Mouse (Mus musculus) induced T-regulatory cell, adult 2 months (primary cell): ENCODE data around the gene Pabpc6.

Experiments
- DNase-seq: peaks from one replicate; pipeline ENCODE4 v3.0.0-alpha.2; 2012; ENCODE audit warnings: low read depth

Gene Pabpc6

DNA sequence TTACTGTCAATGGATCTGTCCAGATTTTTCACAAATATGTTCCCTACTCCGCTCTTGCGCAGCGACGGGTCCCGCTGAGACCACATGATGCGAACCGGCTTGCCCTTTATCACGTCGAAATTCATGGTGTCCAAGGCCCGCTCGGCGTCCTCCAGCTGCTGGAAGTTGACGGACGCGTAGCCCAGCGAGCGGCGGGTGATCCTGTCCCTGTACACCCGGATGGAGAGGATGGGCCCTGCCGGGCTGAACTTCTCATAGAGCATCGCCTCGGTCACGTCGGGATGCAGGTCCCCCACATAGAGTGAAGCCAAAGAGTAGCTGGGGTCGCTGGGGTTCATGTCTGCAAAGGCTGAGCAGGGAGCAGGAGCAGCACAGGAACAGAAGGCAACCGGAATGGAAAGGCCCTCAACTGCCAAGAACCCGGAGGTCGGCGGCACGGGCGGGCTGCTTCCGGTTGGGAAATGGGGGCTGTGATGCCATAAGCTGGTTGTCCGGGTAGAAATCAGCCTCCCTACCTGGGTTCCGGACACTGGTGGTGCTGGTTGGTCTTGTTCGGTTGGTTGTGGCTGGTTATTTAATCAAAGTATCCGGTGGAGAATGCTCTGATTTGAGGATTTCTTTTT, at the start of gene Pabpc6:
Gene Pabpc6 (minus strand): TSS at position 435 of the 623 bp plus-strand sequence.
- no peak for DNase-seq

DNA sequence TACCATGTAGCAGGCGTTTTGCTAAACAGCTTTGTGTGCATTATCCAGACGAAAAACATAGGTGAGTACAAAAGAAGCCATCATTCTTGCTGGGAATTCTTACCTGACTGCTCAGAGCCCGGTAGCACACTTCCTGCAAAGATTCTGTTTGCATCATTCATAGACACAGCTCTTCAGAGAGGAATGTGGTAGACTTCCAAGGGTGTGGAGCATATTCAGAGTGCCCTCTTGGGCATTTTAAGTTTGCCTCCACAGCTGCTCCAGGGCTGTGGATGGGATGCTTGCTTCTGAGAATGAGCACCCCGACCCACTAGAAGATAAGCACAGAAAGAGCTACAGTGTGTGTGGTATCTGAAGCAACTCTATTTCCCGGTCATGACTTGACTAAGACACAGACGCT, 41.4 kb upstream of the Pabpc6 start:
- no peak for DNase-seq

- DNase-seq: no peak
Observed at GRCm38 (mm10) chr17:9708888-9709287, 39.4 kb upstream of the Pabpc6 start.

DNA sequence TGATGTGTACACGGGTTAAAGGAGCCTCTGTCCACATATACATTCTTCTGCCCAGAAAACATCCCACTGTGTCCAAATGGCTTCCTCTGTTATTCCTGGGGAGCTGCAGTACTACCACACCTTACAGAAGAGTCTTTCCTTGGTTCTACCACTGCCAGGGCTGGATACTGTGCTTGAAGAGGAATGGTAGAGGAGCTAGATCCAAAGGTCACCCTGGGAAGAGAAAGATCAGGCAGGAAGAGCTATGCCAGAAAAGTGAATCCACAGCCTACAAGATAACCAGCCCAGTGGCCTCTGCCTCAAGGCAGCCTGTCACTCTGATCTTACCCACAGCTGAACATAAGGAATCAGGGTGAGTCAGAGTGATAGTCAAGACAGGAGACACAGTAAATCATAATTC, 37.8 kb upstream of the Pabpc6 start:
- no peak for DNase-seq

DNA sequence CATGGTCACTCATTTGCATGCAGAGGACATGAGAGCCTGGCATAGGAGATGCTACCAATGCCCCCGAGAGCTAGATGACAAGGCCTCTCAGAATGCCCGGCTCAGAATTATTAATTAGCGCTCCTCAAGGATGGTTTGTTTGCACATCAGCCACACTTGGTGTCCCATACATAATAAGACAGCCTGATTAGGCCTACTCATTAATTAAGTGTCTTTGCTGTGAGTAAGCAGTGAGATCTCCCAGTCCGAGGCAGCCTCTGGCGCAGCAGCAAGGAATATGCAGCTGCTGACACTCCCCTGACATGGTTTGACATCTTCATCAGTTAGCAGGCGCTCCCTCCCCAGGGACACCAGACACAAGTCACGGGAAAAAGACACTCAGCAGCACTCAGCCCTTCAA, 28.2 kb upstream of the Pabpc6 start:
- DNase-seq: no peak

DNA sequence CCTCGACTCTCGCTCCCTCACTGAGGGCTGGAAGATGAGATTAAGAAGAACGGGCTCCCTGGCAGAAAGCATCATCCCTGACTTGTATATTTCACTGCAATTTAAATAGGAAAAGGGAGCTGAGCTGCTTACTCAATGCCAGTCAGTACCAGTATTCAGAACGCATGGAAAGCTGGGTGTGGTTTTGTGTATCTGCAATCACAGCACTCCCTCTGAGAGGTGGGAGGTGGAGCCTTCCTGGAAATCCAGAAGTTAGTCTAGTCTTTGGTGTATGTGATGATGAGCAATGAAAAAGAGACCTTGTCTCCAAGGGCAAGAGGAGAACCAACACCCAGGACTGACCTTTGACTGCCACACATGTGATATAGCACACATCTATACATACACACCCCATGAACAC, 21.7 kb upstream of the Pabpc6 start:
- DNase-seq: no peak

DNA sequence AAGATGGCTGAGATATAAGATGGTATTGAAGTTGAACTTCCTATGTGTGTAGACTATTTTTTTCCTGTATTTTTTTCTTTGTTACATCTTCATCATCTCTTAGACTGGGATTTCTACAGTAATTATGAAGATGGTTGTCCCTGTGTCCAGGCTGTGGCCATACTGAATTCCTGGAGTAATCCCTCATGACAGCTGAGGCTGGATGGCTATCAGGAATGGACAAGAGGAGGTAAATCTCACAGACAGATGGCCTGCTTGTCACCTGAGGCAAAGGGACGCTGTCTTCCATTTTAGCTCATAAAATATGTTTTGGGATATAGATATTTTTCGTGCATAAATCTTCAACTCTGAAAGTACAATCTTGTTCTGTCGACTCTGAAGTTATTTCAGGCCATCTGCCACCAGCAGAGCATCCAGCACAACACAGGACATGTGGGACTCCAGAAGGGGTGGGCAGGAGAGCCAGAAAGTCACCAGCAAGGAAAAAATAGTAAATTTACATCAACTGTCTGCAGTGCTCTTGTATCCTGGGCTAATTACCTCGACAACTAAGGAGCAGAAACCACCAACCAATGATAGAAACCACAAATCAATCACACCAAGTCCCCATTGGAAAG, 14.1 kb upstream of the Pabpc6 start:
- DNase-seq: no peak

GRCm38 (mm10) chr17:9680741-9681140, 11.2 kb upstream of the Pabpc6 start:
- DNase-seq: no peak

- DNase-seq: no peak
Observed at GRCm38 (mm10) chr17:9675175-9675789, 5.8 kb upstream of the Pabpc6 start.

DNA sequence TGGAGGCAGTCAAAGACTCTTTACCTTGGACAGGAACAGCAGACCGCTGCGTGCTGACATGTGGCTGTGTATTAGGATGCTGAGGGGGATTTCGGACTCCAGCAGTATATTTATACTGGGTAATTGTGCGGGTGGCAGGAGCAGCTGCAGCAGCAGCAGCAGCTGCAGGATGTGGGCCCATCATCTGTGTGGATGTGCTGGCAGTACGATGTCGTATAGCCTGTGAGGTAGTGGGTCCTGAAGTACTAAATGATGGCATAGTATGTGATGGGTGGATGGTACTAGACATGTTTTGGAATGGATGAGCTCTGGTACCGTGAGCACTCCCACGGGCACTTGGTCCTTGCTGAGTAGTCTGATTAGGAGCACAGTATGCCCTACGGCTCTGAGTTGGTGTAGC, 1.6 kb downstream of the Pabpc6 start:
- no peak for DNase-seq

- DNase-seq: no peak
Observed at GRCm38 (mm10) chr17:9658651-9659050, 10.9 kb downstream of the Pabpc6 start.

DNA sequence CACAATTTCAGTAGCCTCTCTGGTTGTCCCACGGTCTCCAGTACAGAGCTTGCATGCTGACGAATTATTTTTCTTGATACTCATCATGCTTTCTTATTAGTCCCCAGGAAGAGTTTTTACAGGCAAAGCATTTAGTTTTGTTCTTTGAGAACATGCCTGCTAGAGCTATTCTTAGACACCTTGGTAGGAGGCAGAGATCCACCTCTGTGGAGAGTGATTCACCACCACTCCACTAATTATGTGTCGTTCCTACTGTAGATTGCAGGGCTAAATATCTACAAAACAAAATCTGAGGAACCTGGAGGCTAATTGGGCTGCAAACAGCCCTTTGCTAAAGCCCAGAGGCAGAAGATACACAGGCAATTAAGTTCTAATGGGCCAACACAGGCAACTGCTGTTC, 15.4 kb downstream of the Pabpc6 start:
- no peak for DNase-seq

GRCm38 (mm10) chr17:9647644-9648043, 21.9 kb downstream of the Pabpc6 start:
- DNase-seq: no peak

DNA sequence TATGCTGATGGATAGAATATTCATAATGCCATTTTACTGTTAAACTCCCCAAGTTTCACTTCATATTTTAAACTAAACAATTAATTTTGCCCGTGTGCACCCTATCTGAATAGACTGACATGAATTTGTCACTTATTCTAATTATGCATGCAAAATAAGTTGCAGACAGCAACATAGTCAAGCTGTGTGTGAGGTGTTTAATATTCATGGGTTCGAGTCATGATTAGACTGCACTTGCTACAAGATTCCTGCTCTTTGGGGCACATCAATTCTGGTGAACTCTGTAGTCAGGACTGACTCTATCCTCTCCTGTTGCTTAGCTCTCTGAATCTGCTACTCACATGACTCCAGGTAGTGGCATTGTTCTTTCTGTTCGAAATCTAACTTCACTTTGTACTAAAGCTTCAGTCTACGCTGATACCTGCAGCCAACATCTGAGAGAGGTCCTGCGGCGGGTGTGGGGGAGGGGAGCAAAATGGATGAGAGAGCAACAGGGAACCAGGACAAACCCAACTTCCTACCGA, 25.8 kb downstream of the Pabpc6 start:
- no peak for DNase-seq

- no peak for DNase-seq
Observed at GRCm38 (mm10) chr17:9637011-9637410, 32.5 kb downstream of the Pabpc6 start.

DNA sequence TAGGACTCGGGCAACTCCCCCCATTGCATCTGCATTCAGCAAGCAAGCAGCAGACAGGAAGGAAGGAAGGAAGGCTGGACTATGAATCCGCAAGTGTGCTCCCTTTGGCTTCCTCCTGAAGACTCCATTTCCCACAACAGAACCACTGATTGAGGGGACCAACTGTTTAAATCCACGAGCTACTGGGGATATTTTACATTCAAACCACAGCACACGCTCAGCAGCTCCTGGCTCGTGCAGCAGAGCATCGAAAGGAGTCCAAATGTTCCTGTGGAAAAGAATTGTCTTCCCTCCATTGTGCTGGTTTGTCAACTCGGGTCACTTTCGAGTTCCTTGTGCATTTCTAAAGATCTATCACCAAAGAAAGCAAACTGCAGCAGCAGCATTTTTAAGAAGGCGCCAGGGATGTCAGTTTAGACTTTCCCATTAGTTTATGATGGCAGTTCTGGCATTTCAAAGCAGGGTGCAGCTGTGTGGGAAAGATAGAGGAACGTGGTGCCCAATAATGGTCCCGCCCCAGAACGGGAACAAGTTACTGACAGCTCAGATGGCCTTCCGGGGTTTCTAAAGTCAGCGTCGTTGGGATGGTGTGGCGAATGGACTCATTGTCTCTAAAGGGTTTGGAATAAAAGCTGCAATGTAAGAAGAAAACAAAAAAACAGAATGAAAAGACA, 36.8 kb downstream of the Pabpc6 start:
- DNase-seq: no peak

DNA sequence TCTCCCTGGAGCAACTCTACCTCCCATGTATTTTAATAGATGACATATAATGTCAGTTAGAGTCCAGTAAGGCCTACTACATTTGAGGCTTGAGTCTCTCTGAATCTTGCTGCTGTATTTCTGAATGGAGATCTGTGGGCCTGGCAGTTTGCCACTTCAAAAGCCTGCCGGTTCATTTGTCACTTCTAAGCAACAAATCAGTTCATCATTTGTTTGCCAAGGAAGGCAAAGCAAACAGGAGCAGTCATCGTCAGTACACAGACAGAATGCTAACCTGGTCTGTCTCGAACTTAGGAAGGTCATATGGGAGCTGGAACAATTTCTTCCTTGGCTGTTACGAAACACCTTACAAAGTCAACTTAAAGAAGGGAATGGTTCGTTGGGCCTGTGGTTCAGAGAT, 37.4 kb downstream of the Pabpc6 start:
- DNase-seq: no peak

GRCm38 (mm10) chr17:9631081-9631480, 38.4 kb downstream of the Pabpc6 start:
- DNase-seq: no peak

GRCm38 (mm10) chr17:9627011-9627410, 42.5 kb downstream of the Pabpc6 start:
- DNase-seq: no peak
